Mouse (Mus musculus): ENCODE measurements around the gene Usp21. TPM values are rescaled to one million over a fixed set of nuclear protein-coding genes. Genes with fewer than 3 reads are reported as not detected.

Usp21 gene
- polyA plus RNA-seq, 1 experiment from 2014 or later, result 92.3 TPM

DNA sequence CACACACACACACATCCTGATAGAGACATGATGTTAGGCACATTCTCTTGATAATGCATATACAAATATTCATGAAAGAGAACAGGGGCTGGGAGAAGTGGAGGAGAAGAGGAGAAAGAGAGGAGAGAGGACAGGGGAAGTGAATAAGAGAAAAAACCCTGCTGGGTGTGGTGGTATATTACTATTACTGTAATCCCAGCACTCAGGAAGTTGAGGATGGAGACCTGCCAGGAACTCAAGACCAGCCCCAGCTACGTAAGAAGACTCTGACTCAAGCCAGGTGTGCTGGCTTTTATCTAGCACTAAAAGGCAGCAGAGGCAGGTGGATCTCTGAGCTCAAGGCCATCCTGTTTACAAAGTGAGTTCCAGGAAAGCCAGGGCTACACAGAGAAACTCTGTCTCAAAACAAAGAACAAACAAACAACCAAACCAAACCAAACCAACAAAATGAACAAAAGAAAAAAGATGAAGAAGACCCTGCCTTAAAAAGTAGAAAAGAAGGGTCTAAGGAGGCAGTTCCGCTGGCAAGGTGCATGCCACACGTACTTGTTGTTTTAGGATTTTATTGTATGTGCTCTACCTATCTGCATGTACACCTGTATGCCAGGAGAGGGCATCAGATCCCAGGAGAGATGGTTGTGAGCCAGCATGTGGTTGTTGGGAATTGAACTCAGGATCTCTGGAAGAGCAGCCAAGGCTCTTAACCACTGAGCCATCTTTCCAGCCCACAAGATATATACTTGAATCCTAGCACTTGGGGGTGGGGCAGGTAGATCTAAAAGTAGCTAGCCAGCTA lies 23.9 kb downstream of the Usp21 start:
- H3K9ac ChIP-seq (ENCODE audit: low read depth, low read length), result no peak overlapping the region
- no peak for ATAC-seq
- H3K27ac ChIP-seq (ENCODE audit: low read depth, low read length), result peak overlapping the region; percentile 72
- no peak overlapping the region for H3K4me3 ChIP-seq (ENCODE audit: low read length)
- H3K4me2 ChIP-seq (ENCODE audit: low read length), result no peak overlapping the region; the same call in 1 of the 2 replicates
- 84% methylated on average over 3 of the region's 3 CpGs for WGBS
- H3K27me3 ChIP-seq (replicated peaks; ENCODE audit: control insufficient read depth, insufficient read depth, low read length), result no peaks in the 10 kb centered on the region
- H3K4me1 ChIP-seq (ENCODE audit: control insufficient read depth, insufficient read depth, low read depth, low read length), result peaks cover 14% of the 10 kb centered on the region
- H3K36me3 ChIP-seq (ENCODE audit: control insufficient read depth, insufficient read depth, low read length), result no peaks in the 10 kb centered on the region
- no peaks in the 10 kb centered on the region for H3K9me3 ChIP-seq (ENCODE audit: control insufficient read depth, low read length)

DNA sequence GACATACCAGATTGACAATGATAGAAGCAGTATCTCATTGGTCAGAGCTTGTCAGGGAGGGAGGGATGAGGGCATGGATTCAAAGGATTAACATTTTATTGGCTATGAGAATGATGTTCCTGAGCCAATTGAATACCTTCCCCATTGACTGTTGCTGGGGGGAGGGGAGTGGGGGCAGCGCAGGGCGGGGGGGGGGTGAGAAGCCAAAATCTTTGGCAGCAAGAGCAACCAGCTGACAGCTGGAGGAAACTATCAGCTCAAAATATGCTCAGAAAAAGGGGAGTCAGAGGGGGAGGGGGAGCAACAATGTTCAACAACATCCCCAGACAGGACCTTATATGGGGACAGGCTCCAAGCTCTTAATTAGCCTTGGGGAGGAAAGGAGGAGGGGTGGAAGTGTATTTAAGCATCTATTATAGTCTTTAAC lies 24.6 kb downstream of the Usp21 start:
- Histone ChIP-seq H3K9ac (ENCODE audit: low read depth, low read length) (no peak overlapping the region), H3K9me3 (ENCODE audit: control insufficient read depth, low read length) (no peaks in the 10 kb centered on the region), H3K4me3 (ENCODE audit: low read length) (peak overlapping the region; percentile 35), H3K36me3 (ENCODE audit: control insufficient read depth, insufficient read depth, low read length) (no peaks in the 10 kb centered on the region), H3K27ac (ENCODE audit: low read depth, low read length) (peak overlapping the region; percentile 72), H3K27me3 (replicated peaks; ENCODE audit: control insufficient read depth, insufficient read depth, low read length) (no peaks in the 10 kb centered on the region), H3K4me1 (ENCODE audit: control insufficient read depth, insufficient read depth, low read depth, low read length) (peaks cover 14% of the 10 kb centered on the region), H3K4me2 (ENCODE audit: low read length) (peak overlapping the region; percentile 60)
- 0% methylated on average over 2 of the region's 2 CpGs for WGBS
- ATAC-seq, result peak; percentile 94

DNA sequence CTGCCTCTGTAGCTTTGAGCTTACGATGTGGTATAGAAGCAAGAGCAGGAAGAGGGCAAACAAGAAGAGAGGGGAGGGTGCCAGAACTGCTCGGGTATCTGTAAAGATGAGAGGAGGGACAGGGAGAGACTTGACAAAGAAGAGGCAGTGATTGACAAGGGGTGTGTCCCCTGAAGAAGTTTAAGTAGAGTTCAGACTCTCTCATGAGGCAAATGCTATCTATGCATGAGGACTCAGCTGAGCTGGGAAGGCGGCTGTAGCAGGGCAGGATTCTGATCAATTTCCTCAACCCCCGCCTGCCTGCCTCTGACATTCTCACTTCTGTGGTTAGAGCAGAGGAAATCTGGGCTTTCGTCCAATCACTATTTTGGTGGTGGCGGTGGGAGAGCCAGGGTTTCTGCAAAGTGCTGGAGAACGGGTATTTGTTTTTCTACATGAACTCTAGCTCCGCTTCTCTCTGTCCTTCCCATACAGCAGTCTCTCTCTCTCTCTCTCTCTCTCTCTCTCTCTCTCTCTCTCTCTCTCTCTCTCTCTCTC lies 25.1 kb downstream of the Usp21 start:
- peaks cover 14% of the 10 kb centered on the region for H3K4me1 ChIP-seq (ENCODE audit: control insufficient read depth, insufficient read depth, low read depth, low read length)
- H3K9ac ChIP-seq (ENCODE audit: low read depth, low read length), result peak overlapping the region; percentile 57
- peak overlapping the region; percentile 87 for H3K27ac ChIP-seq (ENCODE audit: low read depth, low read length)
- peak; percentile 83 for ATAC-seq
- H3K36me3 ChIP-seq (ENCODE audit: control insufficient read depth, insufficient read depth, low read length), result no peaks in the 10 kb centered on the region
- H3K4me2 ChIP-seq (ENCODE audit: low read length), result peak overlapping the region; percentile 60
- no peaks in the 10 kb centered on the region for H3K27me3 ChIP-seq (replicated peaks; ENCODE audit: control insufficient read depth, insufficient read depth, low read length)
- no peaks in the 10 kb centered on the region for H3K9me3 ChIP-seq (ENCODE audit: control insufficient read depth, low read length)
- peak overlapping the region; percentile 35 for H3K4me3 ChIP-seq (ENCODE audit: low read length)
- 5% methylated on average over 8 of the region's 8 CpGs for WGBS

DNA sequence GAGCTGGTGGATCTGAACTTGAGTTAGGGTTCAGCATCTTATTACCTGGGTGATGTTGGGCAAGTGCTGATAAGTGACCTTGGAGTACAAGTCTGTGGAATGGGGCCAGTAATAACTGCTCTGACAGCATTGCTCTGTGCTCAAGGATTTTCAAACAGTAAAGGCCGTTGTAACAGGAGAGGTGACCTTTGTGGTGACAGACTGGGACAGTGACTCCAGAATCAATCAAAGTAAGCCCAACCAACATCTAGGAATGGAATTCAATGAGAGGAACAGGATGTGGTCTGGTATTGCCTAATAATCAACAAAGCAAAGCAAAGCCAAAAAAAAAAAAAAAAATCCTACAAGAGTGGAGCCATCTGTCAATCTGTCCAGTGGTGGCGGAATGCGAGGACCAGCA lies 27.5 kb downstream of the Usp21 start:
- no peaks in the 10 kb centered on the region for H3K9me3 ChIP-seq (ENCODE audit: control insufficient read depth, low read length)
- WGBS, result 80% methylated on average over 3 of the region's 3 CpGs
- H3K27ac ChIP-seq (ENCODE audit: low read depth, low read length), result no peak overlapping the region
- no peak overlapping the region for H3K9ac ChIP-seq (ENCODE audit: low read depth, low read length)
- no peak for ATAC-seq
- no peaks in the 10 kb centered on the region for H3K27me3 ChIP-seq (replicated peaks; ENCODE audit: control insufficient read depth, insufficient read depth, low read length)
- H3K36me3 ChIP-seq (ENCODE audit: control insufficient read depth, insufficient read depth, low read length), result no peaks in the 10 kb centered on the region
- H3K4me2 ChIP-seq (ENCODE audit: low read length), result no peak overlapping the region
- no peak overlapping the region for H3K4me3 ChIP-seq (ENCODE audit: low read length)
- H3K4me1 ChIP-seq (ENCODE audit: control insufficient read depth, insufficient read depth, low read depth, low read length), result peaks cover 14% of the 10 kb centered on the region

DNA sequence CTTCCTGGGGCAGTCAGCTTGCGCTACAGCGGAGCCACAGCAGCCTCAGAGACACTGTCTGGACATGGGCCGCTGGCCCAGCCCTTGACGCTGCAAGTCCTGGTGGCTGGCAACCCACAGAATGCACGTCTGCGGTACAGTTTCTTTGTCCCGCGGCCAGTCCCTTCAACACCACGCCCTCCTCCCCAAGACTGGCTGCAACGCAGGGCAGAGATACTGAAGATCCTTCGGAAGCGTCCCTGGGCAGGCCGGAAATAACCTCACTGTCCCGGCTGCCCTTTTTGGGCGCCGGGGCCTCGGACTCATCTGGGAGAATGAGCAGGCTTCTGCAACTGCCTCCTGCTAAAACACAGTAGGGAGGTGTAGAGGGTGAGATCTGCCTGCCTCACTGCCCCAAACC lies 28.9 kb downstream of the Usp21 start:
- Histone ChIP-seq H3K9ac (ENCODE audit: low read depth, low read length) (no peak overlapping the region), H3K4me3 (ENCODE audit: low read length) (no peak overlapping the region), H3K27ac (ENCODE audit: low read depth, low read length) (no peak overlapping the region), H3K4me2 (ENCODE audit: low read length) (no peak overlapping the region), H3K9me3 (ENCODE audit: control insufficient read depth, low read length) (no peaks in the 10 kb centered on the region), H3K27me3 (replicated peaks; ENCODE audit: control insufficient read depth, insufficient read depth, low read length) (no peaks in the 10 kb centered on the region), H3K36me3 (ENCODE audit: control insufficient read depth, insufficient read depth, low read length) (no peaks in the 10 kb centered on the region), H3K4me1 (ENCODE audit: control insufficient read depth, insufficient read depth, low read depth, low read length) (peaks cover 14% of the 10 kb centered on the region)
- no peak for ATAC-seq
- WGBS, result 80% methylated on average over 17 of the region's 17 CpGs

DNA sequence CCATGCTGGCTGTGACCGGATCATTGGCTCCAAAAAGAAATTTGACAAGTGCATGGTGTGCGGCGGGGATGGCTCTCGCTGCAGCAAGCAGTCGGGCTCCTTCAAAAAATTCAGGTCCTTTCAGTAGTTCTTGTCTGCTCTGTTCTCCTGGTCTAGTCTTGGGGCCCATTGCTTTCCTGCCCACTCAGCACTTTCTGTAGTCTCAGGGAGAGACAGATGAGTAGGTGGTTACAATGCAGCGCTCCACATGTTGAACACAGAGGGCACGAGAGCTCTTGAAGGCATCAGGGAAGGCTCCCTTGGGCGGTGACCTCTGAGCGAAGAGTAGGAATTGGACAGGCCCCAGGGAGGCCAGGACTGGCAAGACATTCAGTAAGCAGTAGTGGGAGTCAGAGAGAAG lies 30.0 kb downstream of the Usp21 start:
- H3K27me3 ChIP-seq (replicated peaks; ENCODE audit: control insufficient read depth, insufficient read depth, low read length), result no peaks in the 10 kb centered on the region
- no peak overlapping the region for H3K4me2 ChIP-seq (ENCODE audit: low read length)
- no peak for ATAC-seq
- 86% methylated on average over 9 of the region's 9 CpGs for WGBS
- H3K9me3 ChIP-seq (ENCODE audit: control insufficient read depth, low read length), result no peaks in the 10 kb centered on the region
- H3K27ac ChIP-seq (ENCODE audit: low read depth, low read length), result no peak overlapping the region
- H3K36me3 ChIP-seq (ENCODE audit: control insufficient read depth, insufficient read depth, low read length), result no peaks in the 10 kb centered on the region
- no peak overlapping the region for H3K4me3 ChIP-seq (ENCODE audit: low read length)
- peaks cover 6% of the 10 kb centered on the region for H3K4me1 ChIP-seq (ENCODE audit: control insufficient read depth, insufficient read depth, low read depth, low read length)
- H3K9ac ChIP-seq (ENCODE audit: low read depth, low read length), result no peak overlapping the region

DNA sequence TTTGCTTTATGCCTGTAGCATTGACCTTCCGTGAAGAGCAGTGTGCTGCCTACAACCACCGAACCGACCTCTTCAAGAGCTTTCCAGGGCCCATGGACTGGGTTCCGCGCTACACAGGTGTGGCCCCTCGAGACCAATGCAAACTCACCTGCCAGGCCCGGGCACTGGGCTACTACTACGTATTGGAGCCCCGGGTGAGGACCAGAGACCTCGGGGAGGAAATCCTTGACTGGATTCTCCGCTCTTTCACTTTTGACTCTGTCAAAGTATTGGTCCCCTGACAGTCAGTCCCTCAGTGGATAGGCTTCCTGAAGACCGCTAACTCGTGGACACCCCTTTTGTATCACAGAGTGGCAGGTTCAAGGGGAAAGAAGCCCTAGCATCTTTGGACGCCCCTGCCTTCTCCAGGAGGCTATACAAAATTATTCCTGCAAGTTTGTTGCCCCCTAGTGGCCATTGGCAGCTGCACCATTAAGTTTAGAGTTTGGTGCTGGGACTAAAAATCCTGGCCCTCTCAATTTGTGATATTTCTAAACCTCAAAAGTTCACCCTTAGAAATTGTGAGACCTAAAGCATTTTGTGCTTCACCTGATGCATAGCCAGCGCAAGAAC lies 30.7 kb downstream of the Usp21 start:
- Histone ChIP-seq H3K27ac (ENCODE audit: low read depth, low read length) (no peak overlapping the region), H3K4me2 (ENCODE audit: low read length) (no peak overlapping the region), H3K4me1 (ENCODE audit: control insufficient read depth, insufficient read depth, low read depth, low read length) (peaks cover 6% of the 10 kb centered on the region), H3K9ac (ENCODE audit: low read depth, low read length) (no peak overlapping the region), H3K9me3 (ENCODE audit: control insufficient read depth, low read length) (no peaks in the 10 kb centered on the region), H3K4me3 (ENCODE audit: low read length) (no peak overlapping the region), H3K36me3 (ENCODE audit: control insufficient read depth, insufficient read depth, low read length) (no peaks in the 10 kb centered on the region), H3K27me3 (replicated peaks; ENCODE audit: control insufficient read depth, insufficient read depth, low read length) (no peaks in the 10 kb centered on the region)
- no peak for ATAC-seq
- 70% methylated on average over 15 of the region's 15 CpGs for WGBS

DNA sequence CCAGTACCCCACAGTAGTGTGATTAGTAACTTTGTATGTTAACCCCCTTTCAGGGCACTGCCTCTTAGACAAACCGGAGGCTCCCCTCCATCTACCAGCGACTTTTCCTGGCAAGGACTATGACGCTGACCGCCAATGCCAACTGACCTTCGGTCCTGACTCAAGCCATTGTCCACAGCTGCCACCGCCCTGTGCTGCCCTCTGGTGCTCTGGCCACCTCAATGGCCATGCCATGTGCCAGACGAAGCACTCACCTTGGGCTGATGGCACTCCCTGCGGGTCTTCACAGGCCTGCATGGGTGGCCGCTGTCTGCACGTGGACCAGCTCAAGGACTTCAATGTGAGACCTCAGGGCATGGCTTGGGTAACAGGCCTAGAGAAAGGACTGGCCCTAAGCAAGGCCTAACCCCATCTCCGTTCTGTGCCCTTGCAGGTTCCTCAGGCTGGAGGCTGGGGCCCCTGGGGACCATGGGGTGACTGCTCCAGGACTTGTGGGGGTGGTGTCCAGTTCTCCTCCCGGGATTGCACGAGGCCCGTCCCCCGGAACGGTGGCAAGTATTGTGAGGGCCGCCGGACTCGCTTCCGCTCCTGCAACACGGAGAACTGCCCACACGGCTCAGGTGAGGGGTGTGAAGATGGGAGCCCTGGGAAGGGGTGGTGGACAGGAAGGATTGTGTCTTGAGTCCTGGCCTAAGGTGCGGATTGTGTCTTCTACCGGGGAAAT lies 31.5 kb downstream of the Usp21 start:
- Histone ChIP-seq H3K27me3 (replicated peaks; ENCODE audit: control insufficient read depth, insufficient read depth, low read length) (no peaks in the 10 kb centered on the region), H3K4me1 (ENCODE audit: control insufficient read depth, insufficient read depth, low read depth, low read length) (peaks cover 13% of the 10 kb centered on the region), H3K9me3 (ENCODE audit: control insufficient read depth, low read length) (no peaks in the 10 kb centered on the region), H3K4me3 (ENCODE audit: low read length) (no peak overlapping the region), H3K9ac (ENCODE audit: low read depth, low read length) (no peak overlapping the region), H3K36me3 (ENCODE audit: control insufficient read depth, insufficient read depth, low read length) (no peaks in the 10 kb centered on the region), H3K27ac (ENCODE audit: low read depth, low read length) (no peak overlapping the region), H3K4me2 (ENCODE audit: low read length) (no peak overlapping the region)
- no peak for ATAC-seq
- WGBS, result 92% methylated on average over 24 of the region's 24 CpGs

DNA sequence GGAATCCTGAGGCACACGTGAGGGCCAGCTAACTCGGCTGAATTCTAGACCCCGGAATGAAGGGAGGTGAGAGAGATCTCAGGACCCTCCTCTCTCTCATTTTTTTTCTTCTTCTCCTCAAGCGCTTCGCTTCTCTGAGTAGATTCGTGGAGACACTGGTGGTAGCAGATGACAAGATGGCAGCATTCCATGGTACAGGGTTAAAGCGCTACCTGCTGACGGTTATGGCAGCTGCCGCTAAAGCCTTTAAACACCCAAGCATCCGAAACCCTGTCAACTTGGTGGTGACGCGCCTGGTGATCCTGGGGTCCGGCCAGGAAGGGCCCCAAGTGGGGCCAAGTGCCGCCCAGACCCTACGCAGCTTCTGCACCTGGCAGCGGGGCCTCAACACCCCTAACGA lies 35.4 kb downstream of the Usp21 start:
- no peak for ATAC-seq
- H3K9me3 ChIP-seq (ENCODE audit: control insufficient read depth, low read length), result no peaks in the 10 kb centered on the region
- H3K9ac ChIP-seq (ENCODE audit: low read depth, low read length), result peak overlapping the region; percentile 57
- peak overlapping the region; percentile 37; the same call in 1 of the 2 replicates for H3K4me3 ChIP-seq (ENCODE audit: low read length)
- H3K4me2 ChIP-seq (ENCODE audit: low read length), result peak overlapping the region; percentile 59
- peak overlapping the region; percentile 70 for H3K27ac ChIP-seq (ENCODE audit: low read depth, low read length)
- peaks cover 29% of the 10 kb centered on the region for H3K4me1 ChIP-seq (ENCODE audit: control insufficient read depth, insufficient read depth, low read depth, low read length)
- H3K27me3 ChIP-seq (replicated peaks; ENCODE audit: control insufficient read depth, insufficient read depth, low read length), result no peaks in the 10 kb centered on the region
- WGBS, result 50% methylated on average over 17 of the region's 17 CpGs
- no peaks in the 10 kb centered on the region for H3K36me3 ChIP-seq (ENCODE audit: control insufficient read depth, insufficient read depth, low read length)

Measured in hindbrain, embryonic 16.5 days (tissue).